Mouse (Mus musculus) lung, embryonic 16.5 days (tissue): ENCODE measurements around the gene Cbx8. TPM values are rescaled to one million over a fixed set of nuclear protein-coding genes. Genes with fewer than 3 reads are reported as not detected.
A peak's percentile ranks its signal among the peaks of the same experiment; 100 is the strongest.

Experiments
- ATAC-seq: fragments of 200-750 bp; cut with Nextera tagmentation; 2 replicates; pipeline ENCODE4 v1.8.0; 2017; ENCODE audit warnings: low read depth, mild to moderate bottlenecking, moderate library complexity
- H3K27ac ChIP-seq: fragments of 300-500 bp; sonication (generic); 2 replicates; pipeline ENCODE4 v1.5.1; 2014; ENCODE audit warnings: mild to moderate bottlenecking, control low read depth, low read length
- H3K27me3 ChIP-seq: fragments of 300-500 bp; sonication (generic); 2 replicates; pipeline ENCODE4 v1.6.1; 2014; ENCODE audit warnings: low read depth, low read length, mixed read lengths; ENCODE audit not compliant: control insufficient read depth, insufficient read depth
- H3K36me3 ChIP-seq: fragments of 300-500 bp; sonication (generic); 2 replicates; pipeline ENCODE4 v1.6.1; 2014; ENCODE audit warnings: low read length; ENCODE audit not compliant: control insufficient read depth, insufficient read depth
- H3K4me1 ChIP-seq: fragments of 300-500 bp; sonication (generic); replicated peaks from 2 replicates; pipeline ENCODE4 v1.6.1; 2014; ENCODE audit warnings: low read length, mixed read lengths; ENCODE audit not compliant: control insufficient read depth, insufficient read depth
- H3K4me2 ChIP-seq: fragments of 300-500 bp; sonication (generic); 2 replicates; pipeline ENCODE4 v1.6.1; 2014; ENCODE audit warnings: low read depth, low read length, control low read depth
- H3K4me3 ChIP-seq: fragments of 300-500 bp; sonication (generic); 2 replicates; pipeline ENCODE4 v1.5.1; 2014; ENCODE audit warnings: mild to moderate bottlenecking, low read length, control low read depth
- H3K9ac ChIP-seq: fragments of 300-500 bp; sonication (generic); 2 replicates; pipeline ENCODE4 v1.6.1; 2014; ENCODE audit warnings: low read length, control low read depth
- H3K9me3 ChIP-seq: fragments of 300-500 bp; sonication (generic); 2 replicates; pipeline ENCODE4 v1.6.1; 2016; ENCODE audit warnings: low read length; ENCODE audit not compliant: control insufficient read depth
- WGBS: fragments of 180-500 bp; shearing (Covaris S2); extraction: QIAGEN DNeasy Blood & Tissue Kit; methylation state at CpG from one replicate; pipeline ENCODE4 v1.1.7; 2014; 5-methylcytosine and 5-hydroxymethylcytosine counted together
- polyA plus RNA-seq: library from polyadenylated mRNA; unstranded; fragments of >200 nt; fragmentation: Nextera tagmentation; extraction: Ambion mirVana; gene quantifications from 2 replicates; pipeline ENCODE4 v1.2.1, GENCODE M21; 2015

Cbx8 gene
- polyA plus RNA-seq, 1 experiment from 2014 or later = 7.9 TPM

- peak overlapping the region; percentile 57 for H3K9ac ChIP-seq
- WGBS = 6% methylated on average over 25 of the region's 27 CpGs
- no peaks in the 10 kb centered on the region for H3K27me3 ChIP-seq
- H3K27ac ChIP-seq = peak overlapping the region; percentile 69
- ATAC-seq = peak; percentile 69
- peak overlapping the region; percentile 6 for H3K4me3 ChIP-seq
- peaks cover 60% of the 10 kb centered on the region for H3K4me1 ChIP-seq
- no peaks in the 10 kb centered on the region for H3K9me3 ChIP-seq
- peaks cover 24% of the 10 kb centered on the region for H3K36me3 ChIP-seq
- H3K4me2 ChIP-seq = peak overlapping the region; percentile 41
Measured at GRCm38 (mm10) chr11:119078691-119079444, 38.1 kb upstream of the Cbx8 start.

GRCm38 (mm10) chr11:119077755-119078154 is 37.0 kb upstream of the Cbx8 start:
- H3K27me3 ChIP-seq = no peaks in the 10 kb centered on the region
- H3K9me3 ChIP-seq = no peaks in the 10 kb centered on the region
- peaks cover 24% of the 10 kb centered on the region for H3K36me3 ChIP-seq
- 74% methylated on average over 4 of the region's 4 CpGs for WGBS
- no peak for ATAC-seq
- peaks cover 49% of the 10 kb centered on the region for H3K4me1 ChIP-seq
- H3K9ac ChIP-seq = no peak overlapping the region
- no peak overlapping the region for H3K4me2 ChIP-seq
- H3K27ac ChIP-seq = peak overlapping the region; percentile 69; the same call in 1 of the 2 replicates
- no peak overlapping the region for H3K4me3 ChIP-seq

GRCm38 (mm10) chr11:119075805-119076204 is 35.0 kb upstream of the Cbx8 start:
- no peak for ATAC-seq
- peaks cover 35% of the 10 kb centered on the region for H3K4me1 ChIP-seq
- peaks cover 9% of the 10 kb centered on the region for H3K36me3 ChIP-seq
- no peaks in the 10 kb centered on the region for H3K9me3 ChIP-seq
- WGBS = 84% methylated on average over 5 of the region's 5 CpGs
- H3K27me3 ChIP-seq = no peaks in the 10 kb centered on the region
- no peak overlapping the region for H3K4me3 ChIP-seq
- no peak overlapping the region for H3K4me2 ChIP-seq
- H3K9ac ChIP-seq = no peak overlapping the region
- no peak overlapping the region for H3K27ac ChIP-seq

GRCm38 (mm10) chr11:119073876-119074433 is 33.2 kb upstream of the Cbx8 start:
- no peaks in the 10 kb centered on the region for H3K27me3 ChIP-seq
- WGBS = 63% methylated on average over 6 of the region's 6 CpGs

GRCm38 (mm10) chr11:119072986-119073385 is 32.2 kb upstream of the Cbx8 start:
- 58% methylated on average over 6 of the region's 6 CpGs for WGBS
- Histone ChIP-seq H3K4me3 (no peak overlapping the region), H3K36me3 (peaks cover 4% of the 10 kb centered on the region), H3K27ac (no peak overlapping the region), H3K27me3 (no peaks in the 10 kb centered on the region), H3K9ac (no peak overlapping the region), H3K9me3 (no peaks in the 10 kb centered on the region), H3K4me1 (peaks cover 10% of the 10 kb centered on the region), H3K4me2 (no peak overlapping the region)
- no peak for ATAC-seq

More at GRCm38 (mm10) chr11:119073876-119074433, 33.2 kb upstream of the Cbx8 start:
- H3K9ac ChIP-seq = no peak overlapping the region
- no peak for ATAC-seq
- peaks cover 4% of the 10 kb centered on the region for H3K36me3 ChIP-seq
- H3K4me2 ChIP-seq = no peak overlapping the region
- no peak overlapping the region for H3K4me3 ChIP-seq
- H3K4me1 ChIP-seq = peaks cover 19% of the 10 kb centered on the region
- H3K27ac ChIP-seq = no peak overlapping the region
- H3K9me3 ChIP-seq = no peaks in the 10 kb centered on the region

- WGBS = 68% methylated on average over 7 of the region's 7 CpGs
- Histone ChIP-seq H3K9me3 (no peaks in the 10 kb centered on the region), H3K4me2 (no peak overlapping the region), H3K9ac (no peak overlapping the region), H3K27me3 (no peaks in the 10 kb centered on the region), H3K4me3 (no peak overlapping the region), H3K36me3 (no peaks in the 10 kb centered on the region), H3K27ac (no peak overlapping the region), H3K4me1 (peaks cover 5% of the 10 kb centered on the region; the same call in 1 of the 2 replicates)
- ATAC-seq = no peak
Measured at GRCm38 (mm10) chr11:119072239-119072638, 31.5 kb upstream of the Cbx8 start.

- H3K36me3 ChIP-seq = no peaks in the 10 kb centered on the region
- no peaks in the 10 kb centered on the region for H3K9me3 ChIP-seq
- H3K4me3 ChIP-seq = no peak overlapping the region
- H3K4me1 ChIP-seq = no peaks in the 10 kb centered on the region
- ATAC-seq = no peak
- H3K27me3 ChIP-seq = no peaks in the 10 kb centered on the region; the same call in 1 of the 2 replicates
- no peak overlapping the region for H3K4me2 ChIP-seq
- H3K9ac ChIP-seq = no peak overlapping the region
- H3K27ac ChIP-seq = no peak overlapping the region
- 74% methylated on average over 8 of the region's 8 CpGs for WGBS
Measured at GRCm38 (mm10) chr11:119066841-119067240, 26.1 kb upstream of the Cbx8 start.

GRCm38 (mm10) chr11:119059256-119059655 is 18.5 kb upstream of the Cbx8 start:
- no peak overlapping the region for H3K4me3 ChIP-seq
- no peaks in the 10 kb centered on the region for H3K9me3 ChIP-seq
- peaks cover 36% of the 10 kb centered on the region for H3K4me1 ChIP-seq
- H3K36me3 ChIP-seq = no peaks in the 10 kb centered on the region
- peaks cover 60% of the 10 kb centered on the region for H3K27me3 ChIP-seq
- H3K9ac ChIP-seq = no peak overlapping the region
- H3K27ac ChIP-seq = no peak overlapping the region
- peak overlapping the region; percentile 100; the same call in 1 of the 2 replicates for H3K4me2 ChIP-seq
- 12% methylated on average over 3 of the region's 3 CpGs for WGBS
- ATAC-seq = no peak

GRCm38 (mm10) chr11:119058041-119058995 is 17.5 kb upstream of the Cbx8 start:
- Histone ChIP-seq H3K4me2 (peak overlapping the region; percentile 100), H3K9me3 (no peaks in the 10 kb centered on the region), H3K27me3 (peaks cover 65% of the 10 kb centered on the region), H3K36me3 (no peaks in the 10 kb centered on the region), H3K4me1 (peaks cover 44% of the 10 kb centered on the region), H3K4me3 (peak overlapping the region; percentile 36), H3K27ac (peak overlapping the region; percentile 63), H3K9ac (peak overlapping the region; percentile 61)
- 2% methylated on average over 57 of the region's 58 CpGs for WGBS
- peak; percentile 54 for ATAC-seq
